Mouse (Mus musculus) heart, postnatal 36 days (tissue): ENCODE measurements around the gene Chst14. TPM values are rescaled to one million over a fixed set of nuclear protein-coding genes. Genes with fewer than 3 reads are reported as not detected.
A peak's percentile ranks its signal among the peaks of the same experiment; 100 is the strongest.

Experiments used
- DNase-seq, 2 experiments: peaks; one replicate each; pipeline ENCODE4 v3.0.0; 2021 to 2022
- intact Hi-C: fragments of 180-260 bp; cut with DNase I; formaldehyde crosslinking; loops from one replicate; pipeline ENCODE4 v1.15.1; 2025
- total RNA-seq, 2 experiments: library from RNA; stranded (reverse); gene quantifications; 2 replicates each; pipeline ENCODE4 v1.2.3; 2021

Gene Chst14
- total RNA-seq, 2 experiments from 2014 or later, result 9.1 to 9.3 TPM

GRCm38 (mm10) chr2:118902051-118903025 lies 24.0 kb upstream of the Chst14 start:
- peak; percentile 55 to 65 for DNase-seq
- intact Hi-C loops, result loop anchor here (1.0 to 10.0 kb wide), 2 partner anchors 24 to 282 kb away; partner anchors contain the start of gene Chst14

GRCm38 (mm10) chr2:118903333-118903741 lies 23.0 kb upstream of the Chst14 start:
- DNase-seq, result peak in 1 of 2 experiments; percentile 29
- intact Hi-C loops, result loop anchor here (10.0 kb wide), 1 partner anchor 281 kb away; no protein-coding TSS in a partner anchor

DNA sequence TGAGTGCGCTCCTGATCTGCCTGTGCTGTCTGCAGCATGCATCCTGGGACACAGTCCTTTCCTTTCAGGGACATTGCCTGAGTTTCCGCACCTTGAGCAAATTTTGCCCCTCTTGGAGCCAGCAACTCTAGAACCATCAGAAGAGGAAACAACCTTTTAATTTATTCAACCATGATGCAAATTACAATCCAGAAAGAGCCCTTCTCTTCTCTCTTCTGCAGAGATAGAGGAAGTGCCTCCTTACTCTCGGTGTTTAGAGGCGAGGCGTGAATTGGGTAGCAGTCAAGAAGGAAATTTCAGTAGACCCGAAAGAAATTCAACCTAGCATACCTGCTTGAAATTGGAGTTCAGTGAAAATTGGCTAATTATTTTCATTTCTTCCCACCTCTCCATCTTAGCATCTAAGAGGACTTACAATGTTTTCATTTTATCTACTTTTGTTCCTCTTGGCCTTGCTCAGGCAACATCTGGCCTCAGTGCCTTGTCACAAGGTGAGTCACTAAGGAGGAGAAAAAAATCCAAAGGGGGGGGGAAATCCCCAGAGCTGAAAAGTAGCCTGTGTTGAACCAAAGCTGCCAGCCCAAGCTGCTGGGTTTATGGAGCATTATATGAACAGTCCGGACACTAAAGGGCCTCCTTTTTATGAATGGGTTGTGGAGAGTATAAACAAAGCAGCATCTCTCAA lies 20.7 kb upstream of the Chst14 start:
- no peak for DNase-seq
- intact Hi-C loops, result loop anchor here (2.0 to 10.0 kb wide), 2 partner anchors 67 to 279 kb away; no protein-coding TSS in a partner anchor

- intact Hi-C loops, result loop anchor here (10.0 kb wide), 1 partner anchor 279 kb away; no protein-coding TSS in a partner anchor
- no peak for DNase-seq
These were observed 20.2 kb upstream of the Chst14 start for GRCm38 (mm10) chr2:118906118-118906492.

- DNase-seq, result peak in 1 of 2 experiments; percentile 24
- intact Hi-C loops, result loop anchor here (10.0 kb wide), 1 partner anchor 277 kb away; no protein-coding TSS in a partner anchor
These were observed 18.5 kb upstream of the Chst14 start for GRCm38 (mm10) chr2:118907781-118908180.

- DNase-seq, result no peak
- intact Hi-C loops, result loop anchor here (10.0 kb wide), 1 partner anchor 276 kb away; no protein-coding TSS in a partner anchor
These were observed 17.1 kb upstream of the Chst14 start for GRCm38 (mm10) chr2:118909151-118909550.

DNA sequence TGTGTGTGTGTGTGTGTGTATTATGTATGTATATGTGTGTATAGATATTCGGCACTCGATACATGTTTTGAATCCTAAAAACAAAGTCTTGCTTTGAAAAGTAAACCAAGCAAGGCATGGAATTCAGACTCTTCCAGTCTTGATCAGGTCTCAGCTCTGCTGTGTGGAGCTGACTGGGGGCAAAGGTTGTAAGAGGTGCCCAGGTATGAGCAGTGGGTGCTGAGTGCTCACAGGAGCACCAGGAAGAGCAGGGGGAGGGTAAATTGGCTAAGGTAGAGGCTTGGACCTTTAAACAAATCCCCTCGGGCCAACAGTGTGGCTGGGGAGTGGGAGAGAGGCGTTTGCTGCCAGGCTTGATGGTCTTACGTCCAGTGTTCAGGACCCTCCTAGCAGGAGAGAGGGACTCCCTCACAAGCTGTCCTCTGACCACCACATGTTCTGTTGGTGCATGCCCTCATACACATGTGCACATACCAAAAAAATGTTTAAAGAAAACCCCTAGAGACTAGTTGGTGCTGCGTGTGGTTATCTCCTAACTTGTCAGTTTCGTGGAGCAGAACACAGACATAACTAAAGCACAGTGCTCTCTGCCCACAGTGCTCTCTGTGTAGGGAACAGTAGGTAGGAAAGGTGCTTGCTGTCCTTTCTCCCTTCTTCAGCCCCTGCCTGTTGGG lies 15.6 kb upstream of the Chst14 start:
- no peak for DNase-seq
- intact Hi-C loops, result no loop called here

GRCm38 (mm10) chr2:118912706-118913105 lies 13.6 kb upstream of the Chst14 start:
- DNase-seq, result no peak
- intact Hi-C loops, result no loop called here

GRCm38 (mm10) chr2:118913551-118914276 lies 12.6 kb upstream of the Chst14 start:
- DNase-seq, result no peak
- intact Hi-C loops, result no loop called here

- no peak for DNase-seq
- intact Hi-C loops, result no loop called here
These were observed 11.6 kb upstream of the Chst14 start for GRCm38 (mm10) chr2:118914685-118915084.

GRCm38 (mm10) chr2:118916436-118916835 lies 9.9 kb upstream of the Chst14 start:
- DNase-seq, result no peak
- intact Hi-C loops, result no loop called here

- intact Hi-C loops, result no loop called here
These were observed 7.8 kb upstream of the Chst14 start for GRCm38 (mm10) chr2:118918543-118918942.

DNA sequence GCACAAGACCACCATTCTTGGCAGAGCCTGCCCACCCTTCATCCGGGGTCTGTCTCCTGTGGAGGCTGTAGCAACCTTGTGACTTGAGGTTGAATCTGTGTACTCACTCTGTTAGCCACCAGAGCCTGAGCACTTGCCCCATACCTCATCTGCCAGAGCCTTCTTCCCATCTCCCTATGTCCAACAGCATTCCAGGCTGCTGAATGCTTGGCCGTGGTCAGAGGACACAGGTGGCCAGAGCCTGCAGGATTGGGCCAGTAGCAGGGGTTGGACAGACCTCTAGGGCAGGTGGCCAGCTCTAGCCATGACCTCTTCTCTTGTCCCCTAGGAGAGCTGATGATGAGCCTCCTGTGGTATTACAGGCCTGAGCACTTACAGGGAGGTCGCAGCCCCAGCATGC lies 5.9 kb upstream of the Chst14 start:
- intact Hi-C loops, result no loop called here
- DNase-seq, result no peak

More at GRCm38 (mm10) chr2:118918543-118918942, 7.8 kb upstream of the Chst14 start:
- no peak for DNase-seq

DNA sequence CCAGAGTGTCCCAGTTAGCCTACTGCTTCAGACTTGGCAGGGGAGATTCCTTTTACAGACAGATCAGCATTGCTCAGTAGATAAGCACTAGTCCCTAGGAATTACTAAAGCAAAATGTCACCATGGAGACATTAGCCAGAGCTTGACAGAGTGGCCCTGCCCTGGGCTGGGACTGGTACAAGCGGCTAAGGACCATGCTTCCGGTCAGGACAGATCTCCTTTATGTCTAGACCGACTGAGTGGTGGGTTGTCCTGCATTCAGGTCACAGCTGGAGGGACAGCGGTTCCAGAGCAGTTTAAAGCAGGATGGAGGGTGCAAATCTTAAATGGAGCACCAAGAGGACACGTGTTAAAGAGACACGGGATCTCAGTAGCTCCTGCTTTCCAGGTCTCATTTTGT lies 344 bp upstream of the Chst14 start:
- intact Hi-C loops, result loop anchor here (1.0 to 2.0 kb wide), 2 partner anchors 24 to 65 kb away; partner anchors contain the start of gene Ivd
- no peak for DNase-seq

DNA sequence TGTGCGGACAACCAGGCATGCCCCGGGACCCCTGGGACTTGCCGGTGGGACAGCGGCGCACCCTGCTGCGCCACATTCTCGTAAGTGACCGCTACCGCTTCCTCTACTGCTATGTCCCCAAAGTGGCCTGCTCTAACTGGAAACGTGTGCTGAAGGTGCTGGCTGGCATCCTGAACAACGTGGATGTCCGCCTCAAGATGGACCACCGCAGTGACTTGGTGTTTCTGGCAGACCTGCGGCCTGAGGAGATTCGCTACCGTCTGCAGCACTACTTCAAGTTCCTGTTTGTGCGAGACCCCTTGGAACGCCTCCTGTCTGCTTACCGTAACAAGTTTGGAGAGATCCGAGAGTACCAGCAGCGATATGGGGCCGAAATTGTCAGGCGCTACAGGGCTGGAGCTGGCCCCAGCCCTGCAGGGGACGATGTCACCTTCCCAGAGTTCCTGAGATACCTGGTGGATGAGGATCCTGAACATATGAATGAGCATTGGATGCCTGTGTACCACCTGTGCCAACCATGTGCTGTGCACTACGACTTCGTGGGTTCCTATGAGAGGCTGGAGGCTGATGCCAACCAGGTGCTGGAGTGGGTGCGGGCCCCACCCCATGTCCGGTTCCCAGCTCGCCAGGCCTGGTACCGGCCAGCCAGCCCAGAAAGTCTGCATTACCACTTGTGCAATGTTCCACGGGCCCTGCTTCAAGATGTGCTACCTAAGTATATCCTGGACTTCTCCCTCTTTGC lies 873 bp downstream of the Chst14 start:
- intact Hi-C loops, result loop anchor here (1.0 to 2.0 kb wide), 2 partner anchors 25 to 66 kb away; partner anchors contain the start of gene Ivd
- no peak for DNase-seq

DNA sequence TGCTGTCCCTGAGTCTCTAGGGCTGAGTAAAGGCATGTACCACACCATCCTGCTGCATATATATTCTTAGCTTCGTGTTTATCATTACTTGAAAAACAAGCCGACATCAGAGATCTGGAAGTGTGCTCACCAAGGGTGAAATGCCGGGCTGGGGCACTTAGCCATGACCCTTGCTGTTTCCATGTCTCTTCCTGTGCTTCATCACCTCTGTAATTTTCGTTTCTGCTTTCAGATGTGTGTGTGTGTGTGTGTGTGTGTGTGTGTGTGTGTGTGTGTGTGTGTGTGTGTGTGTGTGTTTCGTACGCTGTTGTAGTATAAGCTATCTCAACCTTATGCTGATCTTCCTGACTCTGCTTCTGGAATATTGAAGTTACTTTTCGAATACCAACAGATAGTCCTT lies 15.0 kb downstream of the Chst14 start:
- DNase-seq, result no peak
- intact Hi-C loops, result no loop called here

DNA sequence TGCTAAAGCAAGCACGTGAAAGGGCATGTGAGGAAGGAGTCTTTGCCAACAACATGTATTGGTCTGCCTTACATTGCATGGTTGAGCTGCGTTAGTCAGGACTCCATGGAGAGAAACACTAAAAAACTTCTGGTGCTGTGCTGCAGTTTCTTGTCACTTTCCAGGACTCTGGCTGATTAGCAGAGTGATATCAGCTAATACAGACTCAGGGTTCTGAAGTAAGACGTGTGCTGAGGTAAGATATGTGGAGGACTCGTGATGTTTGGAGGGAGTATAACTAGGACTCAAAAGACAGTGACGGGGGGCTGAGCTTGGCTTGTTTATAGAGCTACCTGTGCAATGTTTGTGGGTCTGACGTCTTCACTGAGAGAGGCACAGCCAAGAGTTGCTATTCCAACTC lies 16.9 kb downstream of the Chst14 start:
- intact Hi-C loops, result no loop called here
- no peak for DNase-seq

- DNase-seq, result no peak
These were observed 22.5 kb downstream of the Chst14 start for GRCm38 (mm10) chr2:118948818-118949217.

GRCm38 (mm10) chr2:118949699-118950098 lies 23.4 kb downstream of the Chst14 start:
- DNase-seq, result no peak
- intact Hi-C loops, result no loop called here

More at GRCm38 (mm10) chr2:118948818-118949217, 22.5 kb downstream of the Chst14 start:
- intact Hi-C loops, result no loop called here
